Mouse (Mus musculus): ENCODE data around the gene Pgs1. TPM values are rescaled to one million over a fixed set of nuclear protein-coding genes. Genes with fewer than 3 reads are reported as not detected.

The Pgs1 gene
- 10 to 100 TPM; 18.4 to 18.6 TPM for total RNA-seq (2021)
- long read RNA-seq, experiment 1, transcript Pgs1-203 (10 exons, 2,863 nt): major isoform, 35 of 65 reads
- long read RNA-seq, experiment 1, transcript Pgs1-201 (10 exons, 2,197 nt): minor isoform, 5 of 65 reads
- long read RNA-seq, experiment 1, partial matches to known transcripts: 13 of 65 reads
- long read RNA-seq, experiment 1, other reads (novel, unspliced or antisense): 12 of 65 reads
- long read RNA-seq, experiment 2, transcript Pgs1-203 (10 exons, 2,863 nt): major isoform, 34 of 57 reads
- long read RNA-seq, experiment 2, partial matches to known transcripts: 4 of 57 reads
- long read RNA-seq, experiment 2, other reads (novel, unspliced or antisense): 18 of 57 reads

DNA sequence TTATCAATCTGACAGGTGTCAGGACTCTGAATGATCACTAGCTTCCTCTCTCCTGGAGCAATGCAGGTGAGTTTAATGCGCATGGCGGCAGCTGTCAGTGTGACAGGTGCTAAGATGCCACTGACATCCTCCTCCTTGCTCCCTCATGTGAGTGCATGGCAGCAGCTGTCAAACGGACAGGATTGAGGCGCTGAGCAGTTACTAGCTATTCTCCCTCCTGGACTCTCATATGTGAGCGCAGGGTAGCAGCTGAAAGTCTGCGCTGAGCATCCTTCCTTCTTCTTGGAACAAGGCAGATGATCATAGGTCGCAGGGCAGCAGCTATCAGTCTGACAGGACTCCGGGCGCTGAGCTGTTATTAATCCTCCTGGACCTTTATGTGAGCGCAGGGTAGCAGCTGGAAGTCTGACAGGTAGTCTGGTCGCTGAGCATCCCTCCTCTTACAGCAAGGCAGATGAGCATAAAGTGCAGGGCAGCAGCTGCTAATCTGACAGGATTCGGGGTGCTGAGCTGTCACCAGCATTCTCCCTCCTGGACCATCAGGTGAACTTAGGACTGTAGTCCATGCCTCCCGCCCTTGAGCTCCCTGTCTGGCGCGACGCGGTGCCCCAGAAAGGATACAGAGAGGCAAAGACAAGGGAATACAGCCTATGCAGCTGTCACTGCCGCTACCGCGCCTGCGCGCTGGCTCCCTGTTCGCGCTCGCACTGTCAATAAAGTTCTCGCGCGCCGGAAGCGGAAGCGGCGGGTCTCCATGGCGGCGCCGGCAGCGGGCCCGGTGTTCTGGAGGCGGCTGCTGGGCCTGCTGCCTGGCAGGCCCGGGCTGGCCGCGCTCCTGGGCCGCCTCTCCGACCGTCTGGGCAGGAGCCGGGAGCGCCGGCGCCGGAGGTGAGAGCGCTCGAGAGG, at the start of gene Pgs1:
Gene Pgs1, plus strand, starts transcription at position 167 of the 906 bp plus-strand sequence.
- DNase-seq: peak; percentile 91

GRCm38 (mm10) chr11:117939004-117939730, 46.9 kb upstream of the Pgs1 start:
- DNase-seq: no peak

DNA sequence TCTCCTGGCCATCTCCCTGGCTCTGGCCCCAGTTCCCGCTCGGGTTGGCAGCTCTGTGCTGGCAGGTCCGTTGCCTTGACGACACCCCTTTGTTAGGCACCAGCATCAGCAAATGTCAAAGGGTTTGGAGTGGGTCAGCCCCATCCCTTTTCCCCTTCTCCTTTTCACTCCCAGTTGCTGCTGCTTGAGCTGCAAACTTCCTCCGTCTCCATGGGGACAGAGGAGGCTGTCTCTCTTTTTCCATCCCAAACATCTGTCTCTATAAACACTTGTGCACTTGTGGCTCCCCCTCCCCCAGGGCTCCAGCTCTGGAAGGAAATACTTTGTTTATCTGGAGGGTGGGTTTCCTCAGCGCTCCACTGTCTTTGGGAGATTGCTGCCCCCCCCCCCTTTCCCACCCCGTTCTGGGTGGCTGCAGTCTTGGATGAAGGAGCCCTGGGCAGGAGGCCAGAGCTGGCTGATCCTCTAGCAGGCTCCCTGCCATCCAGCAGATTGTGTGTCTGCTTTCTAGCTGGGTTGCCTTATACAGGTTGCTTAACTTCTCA, 46.3 kb upstream of the Pgs1 start:
- DNase-seq: peak; percentile 83

- DNase-seq: no peak
Measured at GRCm38 (mm10) chr11:117940881-117941280, 45.2 kb upstream of the Pgs1 start.

DNA sequence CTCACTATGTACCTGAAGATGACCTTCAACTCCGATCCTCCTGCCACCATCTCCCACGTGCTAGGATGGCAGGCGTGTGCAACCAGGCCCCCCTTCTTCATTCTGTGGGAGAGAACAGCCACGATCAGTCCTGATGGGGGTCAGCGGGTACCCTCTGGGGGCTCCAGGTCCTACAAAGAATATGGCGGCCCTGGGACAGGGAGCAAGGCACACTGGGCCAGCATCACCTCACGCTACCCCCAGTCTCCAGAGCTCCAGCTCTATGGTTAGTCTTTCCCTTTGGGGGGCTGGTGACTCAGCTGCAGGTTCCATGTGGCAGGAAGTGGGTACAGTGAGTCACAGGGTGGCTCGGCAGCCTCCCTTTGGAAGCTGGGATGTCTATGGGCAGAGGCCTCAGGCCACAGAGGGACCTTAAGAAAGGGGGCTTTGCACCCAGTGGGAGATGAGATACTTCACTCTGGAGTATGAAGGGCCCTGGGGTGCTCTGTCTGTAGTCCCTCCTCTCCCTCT, 44.7 kb upstream of the Pgs1 start:
- no peak for DNase-seq

DNA sequence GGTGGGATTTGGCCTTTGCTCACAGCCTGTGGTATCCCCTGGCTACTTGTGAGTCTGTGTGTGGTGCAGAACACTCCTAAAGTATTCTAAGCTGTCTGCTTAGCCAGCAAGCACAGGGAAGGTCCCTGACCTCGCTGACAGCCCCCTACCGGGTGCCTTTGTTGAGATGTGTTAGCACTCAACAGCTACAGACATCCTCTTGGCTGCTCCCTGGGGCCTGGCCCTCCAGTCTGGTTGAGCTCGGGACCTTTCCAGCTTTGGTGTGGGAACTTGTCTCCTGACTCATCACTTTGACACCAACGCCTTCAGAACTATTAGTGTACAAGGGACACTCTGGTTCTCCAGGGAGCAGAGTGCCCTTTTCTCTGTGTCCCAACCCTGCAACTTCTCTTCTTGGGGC, 44.2 kb upstream of the Pgs1 start:
- no peak for DNase-seq

GRCm38 (mm10) chr11:117946195-117946979, 39.7 kb upstream of the Pgs1 start:
- DNase-seq: no peak

DNA sequence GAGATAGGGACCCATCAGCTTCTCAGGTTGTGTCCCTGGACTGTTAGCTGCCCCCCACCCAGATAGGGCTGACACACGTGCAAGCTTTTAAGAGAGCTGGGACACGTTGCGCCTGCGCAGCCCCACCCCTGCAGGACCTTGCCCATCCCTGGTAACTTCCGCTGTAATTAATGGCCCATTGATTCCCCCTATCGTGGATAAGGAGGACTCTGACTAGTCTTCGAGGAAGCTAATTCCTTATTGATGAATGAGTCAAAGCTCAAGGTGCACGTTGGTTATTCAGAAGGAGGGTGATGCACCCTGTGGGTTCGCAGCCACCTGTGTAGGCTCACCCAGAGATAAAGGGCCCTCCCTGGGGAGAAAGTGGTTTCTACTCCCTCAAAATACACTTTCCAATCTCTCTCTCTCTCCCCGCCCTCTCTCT, 39.1 kb upstream of the Pgs1 start:
- no peak for DNase-seq

GRCm38 (mm10) chr11:117949392-117950091, 36.5 kb upstream of the Pgs1 start:
- DNase-seq: peak; percentile 94

GRCm38 (mm10) chr11:117951391-117951790, 34.7 kb upstream of the Pgs1 start:
- DNase-seq: peak; percentile 60

GRCm38 (mm10) chr11:117952174-117952933, 33.7 kb upstream of the Pgs1 start:
- peak; percentile 59 for DNase-seq

- no peak for DNase-seq
Measured at GRCm38 (mm10) chr11:117954094-117954493, 32.0 kb upstream of the Pgs1 start.

DNA sequence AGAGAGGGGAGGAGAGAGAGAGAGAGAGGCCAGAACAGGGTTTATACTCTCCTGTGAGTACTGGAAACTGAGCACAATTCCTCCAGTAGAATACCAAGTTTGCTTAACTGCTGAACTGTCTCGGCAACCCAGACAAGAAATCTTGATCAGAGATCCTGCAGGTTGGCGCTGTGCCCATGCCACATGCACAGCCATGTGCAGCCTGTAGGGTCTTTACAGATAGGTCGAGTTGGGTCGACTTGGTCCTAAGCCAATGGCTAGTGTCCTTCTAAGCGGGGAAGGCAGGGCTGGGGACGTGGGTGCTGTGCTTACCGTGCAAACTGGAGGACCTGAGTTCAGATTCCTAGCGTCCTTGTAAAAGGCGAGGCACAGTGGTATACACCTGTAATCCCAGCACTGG, 31.3 kb upstream of the Pgs1 start:
- no peak for DNase-seq

DNA sequence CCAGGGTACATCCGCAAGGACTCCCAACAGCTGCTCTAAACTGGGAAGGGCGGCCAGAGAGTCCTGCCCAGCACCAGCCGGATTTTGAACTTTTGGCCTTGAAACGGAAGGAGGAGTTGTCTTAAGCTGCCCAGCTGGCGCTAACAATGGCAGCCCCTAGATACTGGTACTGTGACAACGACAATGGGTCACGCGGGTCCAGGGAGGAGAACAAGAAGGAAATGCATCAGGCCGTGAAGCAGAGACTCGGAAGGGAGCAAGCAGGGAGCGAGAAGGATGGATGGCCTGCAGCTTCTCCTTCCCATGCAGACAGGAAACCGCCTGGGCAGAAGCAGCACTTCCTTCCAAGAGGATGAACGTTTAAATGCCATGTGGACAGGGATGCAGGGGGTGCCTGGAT, 30.5 kb upstream of the Pgs1 start:
- DNase-seq: peak; percentile 17

DNA sequence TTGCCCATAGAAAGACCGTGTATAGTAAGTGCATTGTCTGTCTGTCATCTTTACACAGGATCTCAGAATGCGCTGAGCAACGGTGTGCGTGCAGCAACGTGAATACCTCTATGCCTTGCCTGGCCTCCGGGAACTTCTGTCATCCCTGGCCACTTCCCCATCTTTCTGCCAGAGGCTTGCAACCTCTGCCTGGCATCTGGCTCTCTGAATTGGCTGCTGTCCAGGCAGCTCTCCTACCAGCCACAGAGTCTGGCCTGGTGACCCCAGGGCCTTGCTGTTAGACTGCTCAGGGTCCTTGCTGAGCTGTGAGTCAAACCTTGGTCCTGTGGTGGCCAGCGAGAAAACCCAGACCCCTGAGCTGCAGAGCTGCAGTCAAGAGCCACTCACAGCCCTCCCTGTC, 27.9 kb upstream of the Pgs1 start:
- no peak for DNase-seq

GRCm38 (mm10) chr11:117959166-117959565, 26.9 kb upstream of the Pgs1 start:
- DNase-seq: no peak

DNA sequence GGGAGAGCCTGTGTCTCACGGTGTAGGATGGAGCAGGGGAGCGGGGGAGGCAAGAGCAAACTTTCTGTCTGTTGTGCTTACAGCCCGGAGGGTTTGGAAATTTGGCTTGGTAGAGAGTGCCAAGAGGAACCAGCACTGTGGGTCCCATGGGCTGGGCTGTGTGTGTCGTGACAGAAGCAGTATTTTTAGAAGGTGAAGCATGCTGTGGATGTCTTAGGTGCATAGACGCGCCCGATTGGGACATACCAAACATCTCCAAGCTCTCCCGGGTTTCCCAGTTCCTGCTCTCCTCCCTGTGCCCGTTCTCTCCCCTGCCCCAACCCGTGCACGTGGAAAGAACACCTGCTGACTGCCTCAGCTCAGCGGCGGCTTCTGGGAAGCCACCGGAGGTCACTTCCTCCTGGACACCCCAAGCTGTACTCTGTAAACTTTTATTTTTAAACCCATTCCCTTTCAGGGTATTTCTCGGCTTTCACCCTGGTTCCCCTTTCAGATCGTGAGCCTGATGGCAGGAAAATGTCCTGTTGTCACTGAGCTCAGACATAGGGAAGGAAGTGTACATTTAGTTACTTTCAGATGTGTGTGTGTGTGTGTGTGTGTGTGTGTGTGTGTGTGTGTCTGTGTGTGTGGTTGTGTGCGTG, 26.2 kb upstream of the Pgs1 start:
- DNase-seq: peak; percentile 50

GRCm38 (mm10) chr11:117960601-117961000, 25.5 kb upstream of the Pgs1 start:
- no peak for DNase-seq

Measured in gastrocnemius, postnatal 25 days (tissue).